Mouse (Mus musculus) Patski (cell line): ENCODE data around the gene Met. TPM values are rescaled to one million over a fixed set of nuclear protein-coding genes. Genes with fewer than 3 reads are reported as not detected.

ENCODE experiments used
- ATAC-seq: fragments of 100-300 bp; one replicate; pipeline ENCODE4 v1.8.0; 2021
- CTCF ChIA-PET: fragments of 350-600 bp; sonication (Branson Sonifier 250); formaldehyde crosslinking; loops from one replicate; lab custom pipeline; 2022; ENCODE audit warnings: inconsistent platforms; lab: Charles Lee
- POLR2A ChIA-PET: fragments of 350-600 bp; sonication (Branson Sonifier 250); formaldehyde crosslinking; loops from one replicate; lab custom pipeline; 2022; ENCODE audit warnings: antibody characterized with exemption, inconsistent platforms; lab: Charles Lee
- DNase-seq: peaks from one replicate; pipeline ENCODE4 v3.0.0-alpha.2; 2011; ENCODE audit warnings: low read depth, low spot score
- H3K27me3 ChIP-seq: fragments of 371-371 bp; one replicate; pipeline ENCODE4 v1.5.1; 2021
- CTCF ChIP-seq: fragments of 100-300 bp; IDR thresholded peaks from one replicate; pipeline ENCODE4 v1.5.1; 2021
- in situ Hi-C: fragments of 300-500 bp; cut with MboI; formaldehyde crosslinking; loops from 3 replicates; pipeline ENCODE4 v1.11.1; 2018; ENCODE audit warnings: low pct_unique_long_range_greater_than_20kb, mixed read lengths
- polyA plus RNA-seq: library from polyadenylated mRNA; unstranded; gene quantifications from one replicate; pipeline ENCODE4 v1.2.3, GENCODE M21; 2021

Met gene
- polyA plus RNA-seq, 1 experiment from 2014 or later, result 128 TPM

GRCm38 (mm10) chr6:17589049-17589952 is 125.7 kb downstream of the Met start:
- POLR2A ChIA-PET, result no interaction called here
- peak; percentile 87 for TF ChIP-seq CTCF
- no peaks in the 10 kb centered on the region for H3K27me3 ChIP-seq
- DNase-seq (no peak), ATAC-seq (peak; percentile 71)
- in situ Hi-C loops, result no loop called here
- CTCF ChIA-PET, result interaction anchor here (0.6 to 2.6 kb wide), 19 partner anchors 9 to 503 kb away, joined by 3 to 22 read pairs (median 3); no protein-coding TSS in a partner anchor

DNA sequence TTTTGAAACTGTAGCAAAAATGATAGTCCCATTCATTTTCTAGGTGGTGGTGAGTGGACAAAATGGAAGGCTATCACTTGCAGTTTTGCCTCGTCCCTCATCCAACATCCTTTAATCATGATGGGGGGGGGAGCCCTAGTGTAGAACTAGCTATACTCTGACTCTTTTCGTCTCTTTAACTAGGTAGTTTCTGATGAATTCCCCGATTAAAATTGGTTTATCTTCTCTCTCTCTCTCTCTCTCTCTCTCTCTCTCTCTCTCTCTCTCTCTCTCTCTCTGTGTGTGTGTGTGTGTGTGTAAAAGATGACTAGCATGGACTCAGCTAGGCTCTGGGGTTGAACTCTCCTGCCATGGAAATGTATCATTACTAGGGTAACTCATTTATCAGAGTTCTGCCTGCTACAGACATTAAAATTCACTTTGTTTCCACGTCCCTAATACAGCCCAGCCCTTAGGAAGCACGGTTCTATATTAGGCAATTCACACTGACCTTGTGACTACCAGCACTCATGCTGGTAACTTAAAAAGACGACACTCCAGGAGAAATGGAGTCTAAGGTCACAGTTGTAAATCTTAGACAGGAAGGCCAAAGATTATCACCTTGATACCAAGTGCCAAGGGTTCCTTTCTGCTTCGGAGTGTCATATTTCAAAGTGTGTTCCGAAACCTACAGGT is 126.5 kb downstream of the Met start:
- TF ChIP-seq CTCF, result no peak

GRCm38 (mm10) chr6:17593971-17594370 is 130.4 kb downstream of the Met start:
- POLR2A ChIA-PET, result no interaction called here
- DNase-seq (no peak), ATAC-seq (no peak)
- in situ Hi-C loops, result loop anchor here (5.0 kb wide), 3 partner anchors 232 to 567 kb away; no protein-coding TSS in a partner anchor
- no peaks in the 10 kb centered on the region for H3K27me3 ChIP-seq
- TF ChIP-seq CTCF, result no peak
- CTCF ChIA-PET, result no interaction called here

More for the DNA sequence above, 126.5 kb downstream of the Met start:
- in situ Hi-C loops, result loop anchor here (5.0 kb wide), 3 partner anchors 228 to 563 kb away; no protein-coding TSS in a partner anchor
- DNase-seq (no peak), ATAC-seq (no peak)
- ChIA-PET CTCF (interaction anchor here (0.7 to 2.6 kb wide), 13 partner anchors 10 to 491 kb away, joined by 3 to 22 read pairs (median 4); no protein-coding TSS in a partner anchor), POLR2A (no interaction called here)
- no peaks in the 10 kb centered on the region for H3K27me3 ChIP-seq

DNA sequence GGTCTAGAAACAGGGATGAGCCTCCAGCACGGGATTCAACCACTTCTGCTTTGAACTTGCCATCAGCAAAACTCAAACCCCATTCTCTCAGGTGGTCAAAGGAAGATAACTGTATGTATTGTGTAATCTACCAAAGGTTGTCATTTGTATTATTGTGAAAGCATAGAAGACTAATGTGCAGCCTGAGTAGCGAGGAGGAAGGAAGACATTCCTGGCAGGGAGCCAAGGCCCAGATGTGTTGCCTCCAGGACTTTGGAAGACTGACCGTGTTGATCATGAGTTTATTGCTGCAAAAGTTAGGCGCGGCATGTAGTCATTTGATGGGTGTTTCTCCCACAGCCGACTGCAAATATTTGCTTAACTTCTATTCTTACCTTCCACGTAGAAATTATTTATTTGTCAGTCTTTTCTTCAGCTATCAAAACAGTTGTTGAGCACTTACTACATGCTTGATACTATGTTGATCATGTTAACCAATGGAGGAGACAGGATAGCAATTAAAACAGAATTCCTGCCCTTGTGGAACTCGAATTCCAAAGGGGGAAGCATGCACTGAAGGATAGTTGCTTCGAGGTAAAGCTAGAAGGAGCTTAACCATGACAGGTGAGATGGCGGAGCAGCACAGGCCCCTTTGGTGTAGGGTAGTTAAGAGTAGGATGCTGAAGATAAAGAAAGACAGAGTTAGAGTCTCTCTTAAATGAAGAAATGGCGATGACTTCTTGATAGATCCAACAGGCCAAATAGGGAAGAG is 132.3 kb downstream of the Met start:
- DNase-seq, result no peak
- no peak for ATAC-seq
- no peak for TF ChIP-seq CTCF
- no peaks in the 10 kb centered on the region for H3K27me3 ChIP-seq
- in situ Hi-C loops, result no loop called here
- ChIA-PET CTCF (no interaction called here), POLR2A (no interaction called here)

DNA sequence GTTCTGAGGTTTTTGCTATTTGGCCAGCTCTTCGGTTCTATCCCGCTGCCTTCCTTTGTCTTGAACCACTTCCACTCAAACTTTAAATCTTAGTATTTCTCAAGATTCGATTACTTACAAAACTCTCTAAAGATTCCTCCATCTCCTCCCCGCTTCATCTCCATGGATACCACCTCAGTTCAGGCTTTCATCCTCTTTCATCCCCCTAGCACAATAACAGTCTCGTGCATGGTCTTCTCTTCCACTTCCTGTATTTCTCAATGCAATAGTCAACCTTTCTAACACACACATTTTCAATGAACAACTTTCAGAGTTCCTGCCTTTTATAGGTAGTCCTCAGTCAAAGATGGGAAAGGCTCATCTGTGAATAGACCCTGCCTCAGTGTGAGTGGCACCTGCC is 135.8 kb downstream of the Met start:
- no peaks in the 10 kb centered on the region for H3K27me3 ChIP-seq
- CTCF ChIA-PET, result interaction anchor here (2.3 kb wide), 1 partner anchor 494 kb away, joined by 5 read pairs; no protein-coding TSS in a partner anchor
- ATAC-seq (no peak), DNase-seq (no peak)
- no peak for TF ChIP-seq CTCF
- POLR2A ChIA-PET, result no interaction called here
- in situ Hi-C loops, result no loop called here

DNA sequence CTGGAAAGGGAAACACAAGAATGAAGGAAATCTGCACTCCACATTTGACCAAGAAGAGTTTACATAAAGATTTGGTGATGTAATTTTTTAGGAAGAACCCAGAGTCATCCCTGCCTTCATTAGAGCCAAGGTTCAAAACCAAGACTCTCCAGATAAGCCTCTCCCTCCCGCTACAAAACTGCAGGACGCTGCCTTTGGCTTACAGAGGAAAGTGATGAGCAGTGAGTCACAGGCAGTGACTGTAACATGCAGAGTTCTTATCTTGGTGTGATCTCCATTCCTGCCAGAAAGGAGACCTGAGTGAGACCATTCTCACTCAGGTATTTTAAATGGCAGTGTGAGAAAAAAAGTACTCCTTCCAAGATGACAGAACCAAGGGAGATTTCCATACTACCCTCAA is 137.9 kb downstream of the Met start:
- CTCF ChIA-PET, result no interaction called here
- no peak for TF ChIP-seq CTCF
- ATAC-seq (no peak), DNase-seq (no peak)
- H3K27me3 ChIP-seq, result no peaks in the 10 kb centered on the region
- POLR2A ChIA-PET, result no interaction called here
- in situ Hi-C loops, result no loop called here

GRCm38 (mm10) chr6:17606915-17607314 is 143.3 kb downstream of the Met start:
- H3K27me3 ChIP-seq, result no peaks in the 10 kb centered on the region
- POLR2A ChIA-PET, result no interaction called here
- no peak for DNase-seq
- CTCF ChIA-PET, result no interaction called here
- no peak for TF ChIP-seq CTCF
- ATAC-seq, result no peak
- in situ Hi-C loops, result no loop called here

DNA sequence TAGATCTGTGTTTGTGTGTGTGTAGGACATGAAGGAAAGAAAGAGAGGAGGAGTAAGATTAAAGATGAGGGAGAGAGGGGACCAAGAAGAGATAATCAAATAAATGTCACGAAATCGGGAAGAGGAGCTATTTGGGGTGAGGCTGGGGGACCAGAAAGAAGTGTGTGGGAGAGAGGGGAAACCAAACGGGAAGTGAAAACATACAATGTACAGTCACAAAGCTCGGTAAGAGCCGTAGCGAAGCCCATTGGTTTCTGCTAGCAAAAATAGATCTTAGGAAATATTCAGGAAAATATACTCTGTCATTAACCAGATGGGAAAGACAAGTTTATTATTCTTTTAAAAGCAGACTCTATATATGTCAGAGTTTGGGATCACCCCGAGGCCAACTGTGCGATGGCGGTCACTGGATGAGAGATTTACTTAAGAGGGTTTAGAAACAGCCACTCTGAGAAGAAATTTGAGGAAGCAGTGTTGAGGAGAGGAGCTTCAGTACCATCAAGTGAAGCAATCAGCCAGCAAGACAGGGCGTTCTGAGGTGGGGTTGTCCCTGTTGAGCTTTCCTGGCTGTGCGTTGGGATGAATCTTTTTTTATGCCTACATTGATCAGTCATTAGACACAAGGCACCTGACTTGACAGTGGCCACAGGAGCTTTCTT is 147.9 kb downstream of the Met start:
- DNase-seq (no peak), ATAC-seq (no peak)
- in situ Hi-C loops, result no loop called here

DNA sequence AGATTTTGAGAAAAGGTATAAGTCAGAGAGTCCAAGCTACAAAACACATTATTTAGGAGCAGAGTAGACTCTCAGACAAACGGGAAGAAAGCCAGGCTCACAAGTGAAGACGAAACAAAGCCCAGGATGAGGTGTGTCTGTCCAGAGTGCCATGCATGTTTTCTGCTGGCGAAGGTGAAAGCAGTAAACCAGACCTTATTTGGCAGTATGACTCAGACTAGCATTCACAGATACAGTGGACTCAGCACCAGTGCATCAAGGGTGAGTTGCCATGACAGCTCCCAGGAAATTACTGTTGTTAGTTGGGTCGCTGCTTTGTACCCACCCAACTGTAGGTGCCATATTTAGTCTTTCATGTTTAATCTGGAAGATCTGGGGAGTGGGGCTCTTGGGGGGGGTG is 149.1 kb downstream of the Met start:
- DNase-seq (no peak), ATAC-seq (no peak)
- no peak for TF ChIP-seq CTCF
- POLR2A ChIA-PET, result no interaction called here
- CTCF ChIA-PET, result no interaction called here
- in situ Hi-C loops, result no loop called here
- no peaks in the 10 kb centered on the region for H3K27me3 ChIP-seq

More for the DNA sequence above, 147.9 kb downstream of the Met start:
- TF ChIP-seq CTCF, result no peak
- H3K27me3 ChIP-seq, result no peaks in the 10 kb centered on the region
- ChIA-PET POLR2A (no interaction called here), CTCF (no interaction called here)

- CTCF ChIA-PET, result interaction anchor here (1.1 kb wide), 1 partner anchor 14 kb away, joined by 6 read pairs; no protein-coding TSS in a partner anchor
- in situ Hi-C loops, result no loop called here
Measured at GRCm38 (mm10) chr6:17620823-17621222, 157.2 kb downstream of the Met start.

More at GRCm38 (mm10) chr6:17620823-17621222, 157.2 kb downstream of the Met start:
- TF ChIP-seq CTCF, result no peak
- POLR2A ChIA-PET, result no interaction called here
- no peaks in the 10 kb centered on the region for H3K27me3 ChIP-seq
- DNase-seq (no peak), ATAC-seq (no peak)
